Mouse (Mus musculus): ENCODE data around the gene Nfia. TPM values are rescaled to one million over a fixed set of nuclear protein-coding genes. Genes with fewer than 3 reads are reported as not detected.

Nfia gene
- polyA plus RNA-seq, 1 experiment from 2014 or later: 28.6 TPM

DNA sequence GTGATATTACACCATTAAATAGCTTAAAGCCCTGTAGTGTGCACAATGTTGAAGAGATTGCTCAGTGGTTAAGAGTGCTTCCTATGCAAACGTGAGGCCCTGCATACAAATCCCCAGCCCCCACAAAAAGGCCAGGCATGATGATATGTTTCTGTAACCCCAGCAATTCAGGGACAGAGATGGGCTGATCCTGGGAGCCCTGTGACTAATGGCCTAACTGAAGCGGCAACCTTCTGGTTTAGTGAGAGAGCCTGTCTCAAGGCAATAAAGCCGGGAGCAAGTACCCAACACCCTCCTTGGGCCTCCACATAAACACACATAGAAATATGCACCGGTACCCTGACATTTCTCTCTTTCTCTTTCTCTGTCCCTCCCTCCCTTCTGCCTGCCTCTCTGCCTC is 153.1 kb downstream of the Nfia start:
- no peak overlapping the region for H3K27ac ChIP-seq (replicated peaks)
- H3K27me3 ChIP-seq: no peaks in the 10 kb centered on the region
- H3K9me3 ChIP-seq: no peaks in the 10 kb centered on the region
- no peak for ATAC-seq (ENCODE audit: low FRiP score, low read depth)
- no peak overlapping the region for H3K9ac ChIP-seq (replicated peaks)
- 70% methylated on average over 4 of the region's 4 CpGs for WGBS
- H3K4me3 ChIP-seq: no peak overlapping the region
- no peaks in the 10 kb centered on the region for H3K36me3 ChIP-seq
- no peak overlapping the region for H3K4me2 ChIP-seq (replicated peaks)
- H3K4me1 ChIP-seq: peaks cover 37% of the 10 kb centered on the region

DNA sequence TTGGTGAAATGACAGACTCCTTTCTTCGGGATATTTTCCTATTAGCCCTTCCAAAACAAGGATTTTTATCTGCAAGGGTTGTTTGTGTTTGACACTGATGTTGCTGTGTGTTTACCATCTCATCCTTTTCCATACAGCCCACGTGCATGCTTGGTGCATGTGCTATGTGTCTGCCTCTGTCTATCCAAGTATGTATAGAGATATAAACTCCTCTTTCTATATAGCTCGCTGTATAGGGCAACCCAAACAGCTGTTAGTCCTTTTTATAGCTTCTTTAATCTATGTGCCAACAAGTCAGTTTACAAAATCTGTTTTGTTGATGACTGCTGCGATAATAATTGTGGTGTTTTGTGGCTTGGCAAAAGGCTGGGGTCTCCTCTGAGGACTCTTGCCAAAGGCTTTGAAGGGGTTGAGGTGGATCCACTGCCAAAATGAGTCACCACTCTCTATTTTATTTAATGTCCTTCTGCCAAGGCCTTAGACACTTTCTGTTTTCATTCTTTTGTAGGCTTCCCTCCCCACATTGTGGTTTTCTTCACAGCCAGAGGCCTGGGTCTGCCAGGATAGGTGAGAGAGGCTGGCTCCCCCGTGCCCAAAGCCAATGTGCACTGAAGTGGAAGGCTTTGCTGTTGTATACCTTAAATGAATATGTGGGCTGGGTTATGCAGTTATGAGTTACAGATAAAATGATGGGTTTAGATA is 154.2 kb downstream of the Nfia start:
- no peak overlapping the region for H3K4me3 ChIP-seq
- no peaks in the 10 kb centered on the region for H3K36me3 ChIP-seq
- no peak overlapping the region for H3K27ac ChIP-seq (replicated peaks)
- H3K9ac ChIP-seq (replicated peaks): no peak overlapping the region
- H3K4me1 ChIP-seq: peaks cover 37% of the 10 kb centered on the region
- H3K4me2 ChIP-seq (replicated peaks): no peak overlapping the region
- 77% methylated on average over 5 of the region's 5 CpGs for WGBS
- no peaks in the 10 kb centered on the region for H3K27me3 ChIP-seq
- no peaks in the 10 kb centered on the region for H3K9me3 ChIP-seq
- no peak for ATAC-seq (ENCODE audit: low FRiP score, low read depth)

DNA sequence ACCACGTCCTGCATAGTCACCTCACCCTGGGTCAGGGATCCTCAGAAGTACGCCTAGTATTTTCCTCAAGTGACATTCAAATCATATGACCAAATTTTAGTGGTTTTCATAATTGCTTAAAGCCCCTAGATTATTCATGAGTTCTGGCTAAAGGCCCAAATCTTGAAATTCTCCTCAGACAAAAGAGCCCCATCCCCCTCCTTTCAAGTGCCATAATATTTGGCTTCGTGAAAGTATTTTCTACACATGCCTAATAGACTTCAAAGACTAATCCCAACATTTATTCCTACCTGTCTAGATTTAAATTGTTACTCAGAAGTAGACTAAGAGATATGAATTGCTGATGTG is 154.7 kb downstream of the Nfia start:
- no peaks in the 10 kb centered on the region for H3K27me3 ChIP-seq
- no peaks in the 10 kb centered on the region for H3K36me3 ChIP-seq
- no peak overlapping the region for H3K9ac ChIP-seq (replicated peaks)
- no peak overlapping the region for H3K4me3 ChIP-seq
- ATAC-seq (ENCODE audit: low FRiP score, low read depth): no peak
- no peak overlapping the region for H3K27ac ChIP-seq (replicated peaks)
- 74% methylated on average over 3 of the region's 3 CpGs for WGBS
- H3K4me1 ChIP-seq: peaks cover 37% of the 10 kb centered on the region
- no peak overlapping the region for H3K4me2 ChIP-seq (replicated peaks)
- H3K9me3 ChIP-seq: no peaks in the 10 kb centered on the region

DNA sequence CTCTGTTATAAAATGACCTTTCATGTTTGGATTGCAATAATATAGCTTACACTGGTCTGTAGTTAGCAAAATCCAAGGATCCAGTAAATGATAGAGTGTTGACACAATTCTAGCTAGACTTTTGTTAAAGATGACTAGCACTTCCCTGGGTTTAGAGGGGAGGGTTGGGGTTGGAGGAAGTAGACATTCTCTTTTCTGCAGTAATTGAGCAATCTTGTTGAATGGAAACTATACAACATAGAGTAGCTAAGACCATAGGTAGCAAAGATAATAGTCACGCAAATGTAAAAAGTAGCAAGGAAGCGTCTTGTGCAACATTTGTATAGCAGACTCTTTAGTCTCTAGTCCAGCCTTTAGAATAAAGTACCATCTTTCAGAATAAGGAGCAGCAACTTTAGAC is 163.8 kb downstream of the Nfia start:
- no peaks in the 10 kb centered on the region for H3K27me3 ChIP-seq
- no peak for ATAC-seq (ENCODE audit: low FRiP score, low read depth)
- no peak overlapping the region for H3K4me2 ChIP-seq (replicated peaks)
- no peak overlapping the region for H3K4me3 ChIP-seq
- no peaks in the 10 kb centered on the region for H3K9me3 ChIP-seq
- no peak overlapping the region for H3K27ac ChIP-seq (replicated peaks)
- peaks cover 11% of the 10 kb centered on the region; the same call in 1 of the 2 replicates for H3K4me1 ChIP-seq
- no peaks in the 10 kb centered on the region for H3K36me3 ChIP-seq
- 93% methylated on average over 2 of the region's 2 CpGs for WGBS
- H3K9ac ChIP-seq (replicated peaks): no peak overlapping the region

DNA sequence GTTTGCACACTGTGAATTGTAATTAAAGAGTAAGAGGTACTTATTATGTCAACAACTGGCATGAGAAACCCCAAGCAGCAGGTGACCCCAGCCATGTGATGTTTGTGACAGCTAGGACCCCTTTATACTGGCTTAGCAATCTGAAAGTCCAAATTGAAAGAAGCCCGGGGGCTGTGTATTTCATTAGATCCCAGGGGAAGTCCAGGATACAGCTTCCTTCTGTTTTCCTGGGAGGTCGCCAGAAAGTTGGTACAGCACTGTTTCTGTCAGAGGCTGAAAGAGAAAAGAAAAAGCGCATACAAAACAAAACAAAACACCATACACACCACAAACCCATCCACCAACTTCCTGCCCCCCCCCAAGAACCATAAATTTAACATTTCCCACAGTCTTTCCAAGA is 164.4 kb downstream of the Nfia start:
- 59% methylated on average over 3 of the region's 3 CpGs for WGBS
- H3K4me1 ChIP-seq: peaks cover 11% of the 10 kb centered on the region; the same call in 1 of the 2 replicates
- H3K9ac ChIP-seq (replicated peaks): no peak overlapping the region
- H3K27ac ChIP-seq (replicated peaks): no peak overlapping the region
- no peak overlapping the region for H3K4me3 ChIP-seq
- H3K27me3 ChIP-seq: no peaks in the 10 kb centered on the region
- no peak for ATAC-seq (ENCODE audit: low FRiP score, low read depth)
- H3K4me2 ChIP-seq (replicated peaks): no peak overlapping the region
- H3K36me3 ChIP-seq: no peaks in the 10 kb centered on the region
- no peaks in the 10 kb centered on the region for H3K9me3 ChIP-seq

DNA sequence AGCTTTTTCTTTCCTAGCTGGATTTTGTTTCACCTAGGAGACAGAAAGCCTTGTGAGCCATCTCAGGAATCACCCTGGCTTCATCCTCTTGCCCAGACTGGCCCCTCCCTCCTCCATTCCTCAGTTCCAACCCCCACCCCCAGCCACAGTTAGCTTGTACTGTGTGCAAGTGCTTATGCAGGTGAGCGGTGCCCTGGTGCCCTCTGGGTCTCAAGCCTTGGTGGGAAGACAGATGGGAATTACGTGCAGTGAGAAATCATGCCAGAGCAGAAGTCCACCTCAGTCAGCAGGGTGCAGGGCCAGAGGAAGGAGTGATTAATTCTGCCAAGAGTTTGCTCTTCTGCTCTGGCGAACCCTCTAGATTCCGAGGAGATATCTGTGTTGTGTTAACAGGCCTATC is 167.0 kb downstream of the Nfia start:
- 73% methylated on average over 4 of the region's 4 CpGs for WGBS
- ATAC-seq (ENCODE audit: low FRiP score, low read depth): no peak
- Histone ChIP-seq H3K4me1 (peaks cover 11% of the 10 kb centered on the region; the same call in 1 of the 2 replicates), H3K4me3 (no peak overlapping the region), H3K27me3 (no peaks in the 10 kb centered on the region), H3K36me3 (no peaks in the 10 kb centered on the region), H3K27ac (replicated peaks) (no peak overlapping the region), H3K4me2 (replicated peaks) (no peak overlapping the region), H3K9me3 (no peaks in the 10 kb centered on the region), H3K9ac (replicated peaks) (no peak overlapping the region)

DNA sequence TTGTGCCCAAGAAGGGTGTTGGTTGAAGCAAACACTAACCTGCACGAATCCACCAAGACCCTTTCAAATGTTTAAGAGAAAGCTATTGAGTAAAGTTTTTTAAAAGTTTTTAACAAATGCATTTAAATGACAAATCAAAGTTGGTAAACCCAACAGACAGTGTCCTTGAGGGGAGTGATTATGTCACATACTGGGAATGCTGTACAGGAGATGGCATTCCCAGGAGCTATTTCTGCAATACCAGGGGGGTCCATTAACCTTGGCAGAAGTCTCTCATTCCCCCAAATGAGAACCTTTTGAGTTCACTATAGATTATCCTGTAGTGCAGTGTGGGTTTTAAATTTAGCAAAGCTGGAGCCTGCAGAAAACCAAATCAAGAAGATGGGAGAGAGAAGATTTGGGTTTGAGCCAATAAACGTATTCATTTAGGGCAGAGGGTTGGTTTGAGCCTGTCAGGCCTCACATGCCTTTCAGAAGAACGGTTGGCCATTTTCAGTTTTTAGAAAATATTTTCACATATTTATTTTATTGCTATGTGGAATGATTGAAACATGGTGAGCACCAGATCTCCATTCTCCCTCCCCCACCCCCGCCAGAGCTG is 167.5 kb downstream of the Nfia start:
- no peak overlapping the region for H3K4me3 ChIP-seq
- ATAC-seq (ENCODE audit: low FRiP score, low read depth): no peak
- H3K27ac ChIP-seq (replicated peaks): no peak overlapping the region
- peaks cover 11% of the 10 kb centered on the region; the same call in 1 of the 2 replicates for H3K4me1 ChIP-seq
- 87% methylated on average over 4 of the region's 4 CpGs for WGBS
- no peaks in the 10 kb centered on the region for H3K27me3 ChIP-seq
- no peak overlapping the region for H3K9ac ChIP-seq (replicated peaks)
- H3K9me3 ChIP-seq: no peaks in the 10 kb centered on the region
- H3K36me3 ChIP-seq: no peaks in the 10 kb centered on the region
- no peak overlapping the region for H3K4me2 ChIP-seq (replicated peaks)

DNA sequence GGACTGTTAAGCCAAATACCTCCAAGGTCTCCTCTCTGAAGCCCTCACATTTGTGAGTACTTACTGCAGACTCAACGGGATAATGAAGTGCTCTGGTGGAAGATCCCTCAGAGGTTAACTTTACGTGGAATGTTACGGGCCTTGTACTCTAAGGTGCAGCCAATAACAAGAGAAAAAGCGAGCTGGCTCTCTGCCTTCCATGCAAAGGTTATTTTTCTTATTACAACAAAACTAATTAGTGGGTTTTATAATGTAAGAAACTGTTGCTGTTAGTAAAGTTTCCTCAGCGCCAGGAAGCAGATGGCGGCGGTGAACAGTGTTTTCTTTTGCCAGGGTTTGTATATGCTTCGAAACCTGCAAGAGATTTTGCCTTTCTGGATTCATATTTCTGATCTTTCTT is 169.1 kb downstream of the Nfia start:
- Histone ChIP-seq H3K4me1 (peaks cover 9% of the 10 kb centered on the region; the same call in 1 of the 2 replicates), H3K27me3 (no peaks in the 10 kb centered on the region), H3K36me3 (no peaks in the 10 kb centered on the region), H3K27ac (replicated peaks) (no peak overlapping the region), H3K9me3 (no peaks in the 10 kb centered on the region), H3K9ac (replicated peaks) (no peak overlapping the region), H3K4me3 (no peak overlapping the region), H3K4me2 (replicated peaks) (no peak overlapping the region)
- no peak for ATAC-seq (ENCODE audit: low FRiP score, low read depth)
- WGBS: 90% methylated on average over 8 of the region's 8 CpGs

DNA sequence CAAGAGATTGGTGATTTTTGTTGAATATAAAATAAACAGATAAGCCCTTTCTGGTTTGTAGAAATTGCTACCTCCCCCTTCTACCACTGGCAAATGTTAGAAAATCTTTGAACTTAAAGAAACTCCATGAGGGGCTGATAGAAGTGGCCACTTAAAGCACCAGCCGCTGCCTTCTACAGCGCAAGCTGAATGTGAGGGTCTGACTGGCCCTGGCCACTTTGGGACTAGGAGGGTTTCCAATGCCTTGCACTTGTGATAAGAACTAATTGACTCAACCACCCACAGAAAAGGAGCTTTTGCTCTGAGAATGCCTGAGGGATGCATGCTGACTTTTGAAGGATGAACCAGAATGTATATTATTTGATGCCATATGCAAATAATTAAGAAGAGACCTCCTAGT is 171.8 kb downstream of the Nfia start:
- 88% methylated on average over 2 of the region's 2 CpGs for WGBS
- no peak for ATAC-seq (ENCODE audit: low FRiP score, low read depth)
- H3K36me3 ChIP-seq: no peaks in the 10 kb centered on the region

DNA sequence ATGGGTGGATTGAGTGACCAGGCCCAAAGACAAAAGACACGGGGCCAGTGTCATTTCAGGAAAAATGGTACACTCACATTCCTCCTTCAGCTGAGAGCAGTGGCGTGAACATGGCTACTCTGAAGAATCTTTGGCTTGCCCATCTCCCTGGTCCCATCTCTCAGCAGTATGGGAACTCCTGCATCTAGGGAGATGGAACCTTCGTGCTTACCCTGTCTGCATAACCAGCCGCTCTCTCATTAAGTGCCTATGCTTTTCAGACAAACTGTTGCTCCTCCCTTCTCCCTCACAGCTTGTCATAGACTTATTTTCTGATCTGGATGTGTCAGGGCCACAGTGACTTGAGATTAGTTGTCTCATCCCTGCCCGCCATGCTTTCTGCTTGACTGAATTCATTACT is 174.9 kb downstream of the Nfia start:
- H3K9ac ChIP-seq (replicated peaks): no peak overlapping the region
- H3K9me3 ChIP-seq: no peaks in the 10 kb centered on the region
- no peak overlapping the region for H3K4me2 ChIP-seq (replicated peaks)
- 0 out of 2 replicates have a peak, but pooled peaks have one; percentile 11 for ATAC-seq (ENCODE audit: low FRiP score, low read depth)
- H3K27me3 ChIP-seq: no peaks in the 10 kb centered on the region
- H3K27ac ChIP-seq (replicated peaks): peak overlapping the region; percentile 61
- 59% methylated on average over 5 of the region's 5 CpGs for WGBS
- no peak overlapping the region for H3K4me3 ChIP-seq
- H3K36me3 ChIP-seq: no peaks in the 10 kb centered on the region
- H3K4me1 ChIP-seq: peaks cover 28% of the 10 kb centered on the region

More for the DNA sequence above, 171.8 kb downstream of the Nfia start:
- Histone ChIP-seq H3K4me1 (peaks cover 26% of the 10 kb centered on the region), H3K27me3 (no peaks in the 10 kb centered on the region), H3K4me2 (replicated peaks) (no peak overlapping the region), H3K27ac (replicated peaks) (no peak overlapping the region), H3K4me3 (no peak overlapping the region), H3K9me3 (no peaks in the 10 kb centered on the region), H3K9ac (replicated peaks) (no peak overlapping the region)

DNA sequence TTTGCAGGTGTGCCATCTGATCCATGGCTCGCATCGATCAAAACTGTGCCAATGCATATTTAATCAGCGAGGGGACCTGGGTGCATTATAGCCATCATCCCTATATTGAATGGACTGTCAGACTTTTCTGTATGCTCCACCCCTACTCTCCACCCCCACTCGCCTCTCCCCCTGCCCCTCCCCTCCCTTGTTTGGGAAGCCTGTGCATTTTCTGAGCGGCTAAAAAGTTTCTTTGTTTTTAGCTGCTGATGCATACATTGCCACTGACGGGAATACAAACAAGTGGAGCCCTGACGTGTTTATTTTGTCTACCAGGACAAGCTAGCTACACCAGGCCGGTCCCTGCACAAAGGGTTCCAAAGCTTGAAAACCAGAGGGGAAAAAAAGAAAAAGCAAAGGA is 175.7 kb downstream of the Nfia start:
- 25% methylated on average over 8 of the region's 8 CpGs for WGBS
- Histone ChIP-seq H3K27me3 (no peaks in the 10 kb centered on the region), H3K9me3 (no peaks in the 10 kb centered on the region), H3K36me3 (no peaks in the 10 kb centered on the region), H3K4me2 (replicated peaks) (peak overlapping the region; percentile 22), H3K27ac (replicated peaks) (peak overlapping the region; percentile 61), H3K9ac (replicated peaks) (no peak overlapping the region), H3K4me3 (no peak overlapping the region), H3K4me1 (peaks cover 30% of the 10 kb centered on the region)
- ATAC-seq (ENCODE audit: low FRiP score, low read depth): peak; percentile 71

DNA sequence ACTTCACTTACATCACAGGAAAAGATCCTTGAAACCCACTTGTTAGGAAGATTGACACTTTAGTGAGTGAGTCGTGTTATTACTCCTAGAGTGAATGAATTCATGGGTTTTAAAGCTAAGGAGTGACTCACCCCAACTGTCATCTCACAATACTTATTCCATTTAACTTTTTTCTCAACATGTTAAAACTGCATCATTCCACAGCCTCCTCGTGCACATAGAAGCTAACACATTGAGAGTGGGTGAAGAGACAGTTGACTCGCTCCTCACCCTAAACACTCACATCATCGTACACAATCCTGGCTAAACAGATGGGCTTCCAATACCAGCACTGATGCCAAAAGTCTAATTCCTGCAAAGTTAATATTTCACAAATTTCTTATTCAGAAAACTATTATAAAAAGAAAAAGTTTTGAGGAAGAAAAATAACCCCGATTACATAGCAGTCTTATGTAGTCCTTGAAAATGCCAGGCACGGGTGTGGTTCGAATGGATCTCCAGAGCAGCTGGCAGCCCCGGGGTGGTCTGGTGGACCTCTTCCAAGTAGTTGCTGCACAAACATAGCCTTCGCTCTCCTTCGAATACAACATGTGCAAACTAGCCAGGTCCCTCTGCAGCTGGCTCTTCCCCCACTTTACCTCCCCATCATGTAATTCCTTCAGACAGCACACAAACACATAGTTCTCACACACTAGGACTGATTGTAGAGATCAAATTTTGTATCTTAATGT is 178.0 kb downstream of the Nfia start:
- 88% methylated on average over 10 of the region's 10 CpGs for WGBS
- no peak overlapping the region for H3K4me3 ChIP-seq
- H3K9me3 ChIP-seq: no peaks in the 10 kb centered on the region
- no peak overlapping the region for H3K4me2 ChIP-seq (replicated peaks)
- H3K27ac ChIP-seq (replicated peaks): no peak overlapping the region
- H3K36me3 ChIP-seq: no peaks in the 10 kb centered on the region
- no peak overlapping the region for H3K9ac ChIP-seq (replicated peaks)
- no peak for ATAC-seq (ENCODE audit: low FRiP score, low read depth)
- H3K27me3 ChIP-seq: no peaks in the 10 kb centered on the region
- H3K4me1 ChIP-seq: peaks cover 34% of the 10 kb centered on the region
